Mouse (Mus musculus) right cerebral cortex, postnatal 36 days (tissue): ENCODE measurements around the gene Cd302.

Source experiments
- DNase-seq, 2 experiments: peaks; one replicate each; pipeline ENCODE4 v3.0.0; 2022; ENCODE audit warnings: low spot score in 2 of 2, mixed read lengths in 1 of 2

The Cd302 gene

DNA sequence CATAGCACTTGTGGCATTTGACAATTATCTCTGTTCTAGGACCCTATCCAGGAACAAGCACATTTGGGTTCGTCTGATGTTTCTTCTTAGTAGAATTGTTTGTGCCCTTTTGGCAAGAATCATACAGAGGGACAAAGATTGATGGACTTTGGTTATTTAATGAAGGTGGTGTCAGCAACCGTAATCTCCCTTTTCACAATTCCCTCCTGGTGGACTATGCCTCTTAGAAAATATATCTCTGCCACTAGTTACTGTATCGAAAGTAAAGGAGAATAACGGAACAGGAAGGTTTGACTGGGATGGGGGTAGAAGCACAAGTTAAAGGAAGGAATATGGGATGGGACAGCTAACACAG lies at the start of gene Cd302:
Gene Cd302, minus strand, starts transcription at position 22 of the 355 bp plus-strand sequence.
- DNase-seq = no peak

DNA sequence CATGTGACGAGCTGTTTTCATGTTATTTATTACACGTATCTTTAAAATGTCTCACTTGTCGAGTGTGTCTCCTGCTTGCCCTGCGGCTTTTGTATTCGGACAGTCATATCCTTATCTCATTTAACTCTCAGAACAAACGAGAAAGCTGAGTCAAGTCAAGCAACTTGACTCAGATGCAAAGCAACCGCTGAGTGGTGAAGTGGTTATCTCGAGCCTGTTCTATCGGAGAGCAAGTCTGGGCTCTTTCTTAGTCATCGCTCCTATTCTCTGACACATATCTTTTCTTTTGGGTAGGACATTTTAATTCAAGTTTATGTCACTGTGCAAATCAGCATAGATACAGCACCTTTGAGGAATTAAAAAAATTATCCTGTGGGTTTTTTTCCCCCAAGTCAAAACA lies 44.4 kb upstream of the Cd302 start:
- DNase-seq = no peak

DNA sequence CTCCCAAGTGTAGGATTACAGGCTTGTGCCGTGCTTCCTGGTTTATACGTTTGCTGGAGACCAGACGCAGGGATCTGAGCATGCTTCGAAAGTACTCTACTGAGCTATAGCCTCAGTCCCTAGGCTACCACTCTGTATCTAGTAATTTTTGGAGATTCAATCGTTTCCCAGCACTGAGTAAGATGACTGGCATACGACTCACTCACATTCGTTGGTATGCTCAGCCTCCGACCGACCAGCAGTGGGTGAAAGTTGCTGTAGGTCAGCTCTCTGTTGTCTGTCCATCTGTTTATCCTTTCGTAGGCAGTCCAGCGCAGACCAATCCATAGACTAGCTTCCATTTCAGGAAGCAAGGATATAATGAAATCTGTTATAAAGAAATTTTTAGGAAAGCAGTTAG lies 43.3 kb upstream of the Cd302 start:
- DNase-seq = no peak

DNA sequence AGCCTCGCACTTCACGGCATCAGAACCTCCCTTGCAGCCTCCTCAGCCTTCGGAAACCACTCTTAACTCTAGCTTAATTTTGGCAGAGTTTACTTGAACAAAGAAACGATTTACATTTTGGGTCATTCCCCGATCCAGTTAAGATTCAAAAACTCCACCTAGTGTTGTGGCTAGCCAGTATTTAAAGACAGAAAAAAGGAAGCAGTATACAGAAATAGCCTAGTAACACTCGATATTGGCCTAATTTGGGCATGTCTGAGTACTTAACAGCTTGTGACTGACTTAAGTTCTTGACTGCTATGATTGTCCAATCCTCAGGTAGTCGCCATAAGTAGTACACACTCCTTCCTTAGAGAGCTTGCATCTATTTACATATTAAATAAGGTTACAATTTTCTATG lies 42.7 kb upstream of the Cd302 start:
- DNase-seq = no peak

DNA sequence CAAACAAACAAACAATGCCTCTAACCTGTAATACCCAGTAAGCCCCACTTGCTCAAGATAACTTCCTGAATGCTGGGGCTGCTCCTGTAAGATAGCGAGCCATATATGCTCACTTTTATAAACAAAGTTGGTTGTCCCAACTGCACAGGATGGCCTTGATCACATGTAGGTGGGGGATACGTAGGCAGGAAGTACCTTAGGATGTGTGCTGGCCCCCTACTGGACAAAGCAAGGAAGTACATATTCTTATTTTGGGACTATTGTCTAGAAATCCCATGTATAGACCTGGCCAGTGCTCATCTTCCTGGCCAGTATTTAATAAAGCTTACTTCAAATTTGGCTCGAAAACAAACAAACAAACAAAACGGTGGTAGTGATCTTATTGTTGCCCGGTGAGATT lies 39.1 kb upstream of the Cd302 start:
- no peak for DNase-seq

DNA sequence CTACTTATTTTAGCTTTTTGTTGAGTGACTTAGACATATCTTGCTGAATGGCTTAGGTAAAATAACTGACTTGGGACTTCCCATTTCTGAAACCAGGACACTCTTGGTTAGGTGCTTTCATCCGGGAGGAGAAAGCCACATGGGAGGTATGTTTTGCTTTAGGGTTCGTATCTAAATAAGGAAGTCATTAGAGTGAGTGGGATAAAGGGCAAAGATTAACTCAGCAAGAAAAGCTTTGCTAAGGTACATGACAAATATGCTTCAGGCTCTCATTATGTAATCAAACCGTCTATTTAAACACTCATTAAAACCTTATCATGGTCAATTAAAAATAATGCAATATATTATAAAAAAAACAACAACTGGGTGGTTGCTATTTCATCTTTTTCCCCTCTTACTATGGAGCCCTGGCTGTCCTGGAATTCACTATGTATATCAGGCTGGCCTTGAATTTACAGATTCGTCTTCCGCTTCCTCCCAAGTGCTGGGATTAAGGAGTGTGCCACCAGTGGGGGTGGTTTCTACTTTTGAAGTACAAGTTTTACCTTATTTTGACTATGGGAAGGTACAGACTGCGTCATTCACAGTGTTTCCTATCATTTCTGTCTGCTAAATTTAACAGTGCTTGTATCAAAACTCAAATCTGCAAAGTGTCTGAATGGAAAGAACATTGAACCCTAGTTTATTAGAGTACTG lies 37.9 kb upstream of the Cd302 start:
- no peak for DNase-seq

DNA sequence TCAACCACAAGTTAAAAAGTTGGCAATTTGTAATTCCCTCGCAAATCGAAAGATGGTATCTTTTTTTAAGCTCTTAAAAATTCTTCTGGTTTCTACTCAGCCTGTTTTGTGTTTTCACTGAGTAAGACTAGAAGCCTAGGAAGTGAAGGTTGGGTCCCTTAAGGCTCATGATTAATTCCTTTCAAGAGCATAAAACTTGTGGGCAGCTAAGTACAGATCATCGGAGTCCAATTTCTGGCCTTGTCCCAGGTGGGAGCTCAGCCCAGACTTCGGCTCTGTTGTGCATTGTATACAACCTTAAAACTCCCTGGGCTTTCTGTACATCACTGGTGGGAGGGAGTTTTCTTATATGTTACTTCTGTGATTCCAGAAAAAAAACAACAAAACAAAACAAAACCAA lies 19.5 kb upstream of the Cd302 start:
- DNase-seq = no peak

DNA sequence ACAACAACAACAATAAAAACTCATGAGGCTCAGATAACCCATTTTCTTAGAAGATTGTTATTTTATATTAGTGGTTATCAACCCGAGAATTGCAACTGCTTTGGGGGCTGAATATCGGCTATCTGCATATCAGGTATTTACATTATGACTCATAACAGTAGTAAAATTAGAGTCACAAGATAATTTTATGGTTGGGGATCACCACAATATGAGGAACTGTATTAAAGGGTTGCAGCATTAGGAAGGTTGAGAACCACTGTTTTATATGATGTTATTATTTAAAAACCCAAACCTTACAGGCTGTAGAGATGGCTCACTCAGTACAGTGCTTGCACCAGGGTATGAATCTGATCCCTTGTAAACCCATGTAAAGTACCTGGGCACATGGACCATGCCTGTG lies 15.0 kb upstream of the Cd302 start:
- no peak for DNase-seq

DNA sequence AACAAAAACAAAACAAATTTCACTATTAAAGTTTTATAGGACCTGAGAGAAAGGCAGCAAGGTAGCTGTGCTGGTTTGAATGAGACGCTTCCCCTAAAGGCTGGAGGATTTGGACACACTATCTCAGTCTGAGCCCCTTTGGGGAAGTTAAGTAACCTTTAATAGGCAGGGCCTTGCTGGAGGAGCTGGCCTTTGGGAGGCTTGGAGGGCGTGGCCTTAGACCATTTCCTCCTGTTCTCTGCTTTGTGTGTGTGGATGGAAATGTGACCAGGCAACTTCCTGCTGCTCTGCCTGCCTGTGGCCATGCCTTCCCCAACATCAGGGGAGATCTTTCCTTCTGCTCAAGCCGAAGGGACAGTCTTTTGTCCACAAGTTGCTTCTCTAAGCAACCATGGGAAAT lies 14.0 kb upstream of the Cd302 start:
- DNase-seq = no peak

DNA sequence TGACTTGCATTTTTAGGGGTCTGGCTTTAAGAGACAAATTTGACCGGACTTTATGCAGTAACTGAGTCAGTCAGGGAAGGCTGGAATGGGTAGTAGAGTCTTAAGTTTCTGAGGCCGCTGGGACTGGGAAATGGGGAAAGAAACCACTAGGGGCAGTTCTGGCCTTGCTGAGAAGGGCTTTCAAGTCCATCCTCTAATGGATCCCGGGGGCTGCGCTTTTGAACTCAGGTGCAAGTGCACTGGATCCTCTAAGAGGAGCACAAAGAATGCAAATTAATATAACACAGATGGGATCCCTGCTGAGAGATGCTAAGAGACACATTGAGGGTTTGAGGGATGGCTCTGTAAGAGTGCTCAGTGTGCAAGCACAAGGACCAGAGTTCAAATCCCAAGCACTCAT lies 7.1 kb upstream of the Cd302 start:
- DNase-seq = no peak

DNA sequence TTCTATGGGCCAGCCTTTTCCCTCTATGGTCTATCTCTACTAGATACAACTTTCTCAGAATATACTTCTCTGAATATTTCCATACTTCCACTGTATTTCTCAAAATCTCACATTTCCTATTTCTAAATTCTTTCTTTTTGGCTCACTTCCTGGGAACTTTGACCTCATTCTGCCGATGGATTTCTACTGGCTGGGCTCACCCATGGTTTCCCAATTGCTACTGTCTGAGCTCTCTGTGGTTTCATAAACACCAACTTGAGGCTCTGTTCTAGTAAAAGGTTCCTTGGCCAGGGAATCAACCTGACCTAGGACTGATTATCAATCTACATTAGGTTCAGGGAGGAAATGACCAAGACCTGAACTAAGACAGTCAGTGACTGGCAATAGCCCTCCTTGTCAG lies 5.2 kb upstream of the Cd302 start:
- no peak for DNase-seq

DNA sequence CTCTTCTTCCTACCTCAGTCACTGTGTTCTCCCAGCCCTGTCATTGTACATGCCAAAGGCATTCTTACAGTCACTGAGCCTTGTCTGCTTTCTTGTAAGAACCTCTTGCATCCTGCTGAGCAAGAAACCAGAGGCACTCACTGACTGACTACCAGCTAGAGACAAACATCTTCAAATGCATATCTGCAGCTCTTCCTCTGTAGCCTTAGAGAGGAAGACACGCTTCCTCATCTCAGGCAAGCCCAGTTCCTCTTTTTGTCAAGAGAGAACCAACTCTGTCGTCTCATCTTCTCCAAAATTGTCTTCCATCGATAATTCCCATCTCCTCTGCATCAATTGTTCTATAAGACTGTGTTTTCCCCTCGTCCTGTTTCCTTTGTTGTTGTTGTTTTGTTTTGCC lies 4.3 kb upstream of the Cd302 start:
- DNase-seq = no peak

DNA sequence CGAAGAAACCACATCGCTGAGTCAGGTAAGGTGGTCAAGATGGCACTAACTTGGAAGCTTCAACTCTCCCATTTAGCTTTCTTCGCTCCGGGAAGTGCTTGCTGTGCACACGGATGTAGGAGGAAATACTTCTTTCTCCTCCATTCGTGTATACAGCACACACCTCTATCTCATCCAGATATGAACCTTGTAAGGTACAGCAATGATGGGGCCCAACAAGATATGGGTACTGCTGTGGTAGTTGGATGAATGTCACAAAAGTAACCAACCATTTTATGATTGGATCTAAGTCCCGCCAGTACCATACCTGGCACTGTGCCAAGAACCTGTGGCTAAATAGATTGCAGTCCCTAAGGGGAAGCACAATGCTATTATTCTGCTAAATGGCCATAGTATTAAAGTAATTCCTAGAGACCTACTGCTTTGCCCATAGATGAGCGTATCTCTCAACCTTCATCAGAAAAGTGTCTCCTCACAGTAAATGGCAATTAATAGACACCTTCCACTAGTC lies 874 bp upstream of the Cd302 start:
- DNase-seq = no peak

DNA sequence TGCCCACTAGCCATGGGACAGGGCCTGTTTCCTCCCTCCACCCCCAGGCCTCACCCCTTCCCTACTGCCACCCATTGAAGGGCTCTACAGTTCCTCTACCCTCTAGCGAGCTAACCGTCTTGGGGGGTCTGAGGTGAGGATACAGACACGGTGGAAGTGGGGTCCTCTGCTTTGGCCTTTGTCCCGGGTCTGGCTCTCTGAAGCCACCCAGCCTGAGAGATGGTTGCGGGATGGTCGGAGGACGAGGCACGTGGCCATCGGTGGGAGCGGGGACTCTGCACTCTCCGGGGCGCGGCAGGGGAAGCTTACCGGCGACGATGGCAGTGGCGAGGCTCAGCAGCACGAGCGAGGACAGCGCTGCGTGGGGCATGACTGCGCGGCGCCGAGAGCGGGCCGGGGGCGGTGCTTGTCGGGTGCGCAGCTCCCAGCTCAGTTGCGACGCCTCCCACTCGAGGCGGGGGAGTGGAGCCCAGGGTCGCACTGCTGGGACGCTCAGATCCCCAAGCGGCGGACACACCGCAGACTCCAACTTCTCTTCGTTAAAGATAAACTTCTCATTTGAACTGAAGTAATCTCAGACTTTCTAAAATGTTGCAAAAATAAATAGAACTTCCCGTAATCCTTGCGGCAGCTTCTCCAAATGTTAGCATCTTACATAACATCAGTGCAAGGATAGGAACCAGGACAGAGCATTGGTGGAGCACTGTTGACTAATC lies 379 bp downstream of the Cd302 start:
- DNase-seq = peak; percentile 70 to 79

DNA sequence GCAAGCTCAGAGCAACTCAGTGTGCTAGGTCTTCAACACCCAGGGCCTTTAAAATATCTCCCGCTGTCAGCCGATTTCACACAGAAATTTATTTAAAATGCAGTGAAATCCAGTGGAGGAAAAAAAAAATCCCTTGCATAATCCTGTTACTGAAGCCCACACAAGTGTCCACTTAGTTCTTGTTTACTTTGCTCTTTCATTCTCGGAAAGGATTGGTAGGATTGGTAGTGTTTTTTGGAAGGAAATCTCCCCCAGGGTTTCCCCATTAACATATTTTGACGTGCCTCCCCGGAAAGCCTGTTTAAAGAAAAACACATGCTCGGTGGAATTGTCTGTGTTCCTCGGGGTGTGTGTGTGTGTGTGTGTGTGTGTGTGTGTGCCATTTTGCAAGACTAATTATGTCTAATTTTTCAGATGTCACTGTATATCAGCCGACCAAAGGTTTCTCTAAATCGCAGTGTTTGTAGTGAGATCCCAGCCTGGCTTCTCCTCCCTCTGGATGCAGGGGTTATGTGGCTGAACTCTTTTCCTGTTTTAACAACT lies 1.0 kb downstream of the Cd302 start:
- DNase-seq = peak in 1 of 2 experiments; percentile 5

DNA sequence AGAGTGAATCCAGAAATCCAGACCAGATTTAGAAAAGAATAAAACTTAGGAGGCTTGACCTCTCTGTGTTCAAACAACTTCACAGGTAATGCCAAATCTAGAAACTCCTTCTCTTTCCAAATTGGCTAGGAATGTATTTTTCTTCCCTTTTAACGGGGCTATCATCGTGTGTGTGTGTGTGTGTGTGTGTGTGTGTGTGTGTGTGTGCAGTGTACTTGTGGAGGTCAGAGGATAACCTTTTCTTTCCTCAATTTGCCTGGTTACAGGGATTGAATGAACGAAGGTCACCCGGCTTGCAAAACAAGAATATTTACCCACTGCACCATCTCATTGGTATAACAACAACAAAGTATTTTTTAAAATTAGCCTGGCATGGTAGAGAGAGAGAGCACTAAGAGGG lies 1.7 kb downstream of the Cd302 start:
- no peak for DNase-seq

DNA sequence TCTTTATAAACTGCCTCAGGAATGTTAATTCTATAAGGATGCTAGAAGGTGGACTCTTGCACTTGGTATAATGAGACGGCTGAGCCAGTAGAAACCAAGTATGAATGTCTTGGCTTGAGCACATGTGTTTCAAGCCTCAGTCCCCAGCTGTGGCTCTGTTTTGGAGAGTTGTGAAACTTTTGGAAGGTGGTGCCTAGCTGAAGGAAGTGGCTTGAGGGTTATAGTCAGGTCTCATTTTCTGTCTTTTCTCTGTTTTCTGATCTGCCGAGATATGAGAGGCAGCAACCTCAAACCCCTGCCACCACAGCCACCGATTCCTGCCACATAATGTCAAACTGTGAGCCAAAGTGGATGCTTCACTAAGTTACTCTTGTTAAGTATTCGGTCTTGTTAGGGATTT lies 5.7 kb downstream of the Cd302 start:
- DNase-seq = no peak

DNA sequence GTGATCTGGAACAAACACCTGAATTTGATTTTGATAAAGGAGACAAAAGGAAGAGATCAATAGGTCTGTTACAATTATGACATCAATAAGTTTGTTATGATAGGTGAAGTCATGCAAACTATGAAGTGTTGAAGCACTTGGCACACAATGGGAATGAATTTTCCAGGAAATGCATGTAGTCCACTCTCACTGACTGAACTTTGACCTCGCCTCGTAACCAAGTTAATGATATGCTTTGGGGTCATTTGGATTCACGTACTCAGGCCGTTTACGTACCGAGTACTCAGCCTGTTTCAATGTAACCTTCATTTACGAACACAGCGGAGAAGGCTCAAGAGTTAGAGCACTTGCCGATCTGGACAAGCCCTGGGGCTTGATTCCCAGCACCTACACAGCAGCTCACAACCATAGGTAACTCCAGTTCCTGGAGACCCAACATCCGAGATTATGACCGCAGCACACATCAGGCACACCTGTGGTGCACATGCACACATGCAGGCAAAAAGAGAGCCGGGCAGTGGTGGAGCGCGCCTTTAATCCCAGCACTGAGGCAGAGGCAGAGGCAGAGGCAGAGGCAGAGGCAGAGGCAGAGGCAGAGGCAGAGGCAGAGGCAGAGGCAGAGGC lies 14.3 kb downstream of the Cd302 start:
- DNase-seq = no peak

DNA sequence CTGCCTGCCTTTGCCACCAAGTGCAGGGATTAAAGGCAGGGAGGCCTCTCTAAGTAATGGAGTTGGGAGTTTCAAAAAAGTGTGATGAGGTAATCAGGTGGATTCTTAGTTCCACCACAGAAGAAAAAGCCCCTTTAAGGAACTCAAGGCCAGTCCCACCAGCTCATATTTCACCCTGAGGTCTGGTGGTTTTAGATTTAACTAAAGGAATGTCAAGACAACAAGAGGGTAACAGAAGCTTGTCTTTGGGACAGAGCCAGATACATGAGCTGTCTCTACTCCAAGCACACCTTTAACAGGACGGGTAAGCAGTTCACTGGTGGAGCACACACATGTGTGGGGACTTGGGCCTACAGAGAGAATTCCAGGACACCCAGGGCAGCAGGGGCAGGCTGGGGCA lies 16.7 kb downstream of the Cd302 start:
- no peak for DNase-seq

DNA sequence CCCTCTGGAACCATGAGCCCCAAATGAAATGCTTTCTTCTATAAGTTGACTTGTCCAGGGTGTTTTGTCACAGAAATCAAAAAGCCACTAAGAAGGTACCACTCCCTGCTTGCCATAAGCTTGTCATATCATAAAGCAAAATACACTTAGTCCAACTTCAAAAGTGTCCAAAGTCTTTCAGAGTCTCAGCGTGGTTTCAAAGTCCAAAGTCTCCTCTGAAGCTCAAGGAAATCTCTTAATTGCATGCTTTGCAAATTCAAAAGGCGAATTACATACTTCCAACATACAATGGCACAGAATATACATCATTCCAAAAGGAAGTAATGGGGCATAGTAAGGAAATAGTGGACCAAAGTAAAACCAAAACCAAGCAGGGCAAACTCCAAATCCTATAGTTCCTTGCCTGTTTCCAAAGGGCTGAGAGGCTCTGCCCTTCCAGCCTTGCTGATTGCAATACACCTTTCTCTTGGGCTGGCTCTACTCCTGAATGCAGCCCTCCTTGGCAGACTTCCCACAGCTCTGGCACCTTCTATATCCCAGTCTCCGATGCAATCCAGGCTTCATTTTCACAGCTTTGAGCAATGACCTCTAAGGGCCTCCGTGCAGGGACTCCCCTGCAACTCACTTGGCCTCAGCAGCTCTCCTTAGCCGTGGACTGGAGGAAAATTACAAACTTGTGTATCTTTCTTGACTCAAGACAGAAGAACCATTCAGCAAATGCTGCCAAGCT lies 23.5 kb downstream of the Cd302 start:
- DNase-seq = no peak

DNA sequence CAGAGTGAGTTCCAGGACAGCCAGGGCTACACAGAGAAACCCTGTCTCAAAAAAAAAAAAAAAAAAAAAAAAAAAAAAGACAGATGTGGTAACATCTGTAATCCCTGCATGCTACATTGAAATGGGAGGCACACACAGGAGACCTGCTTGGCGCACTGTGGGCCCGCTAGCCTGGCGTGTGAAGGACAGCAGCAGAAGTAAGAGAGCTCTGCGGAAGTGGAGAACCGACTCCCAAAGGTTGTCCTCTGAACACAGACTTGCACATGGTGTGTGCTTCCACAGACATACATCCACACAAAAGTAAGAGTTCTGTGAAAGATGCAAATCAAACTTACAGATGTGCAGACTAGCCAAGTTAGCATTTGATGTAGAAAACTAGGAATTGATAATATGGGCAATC lies 25.1 kb downstream of the Cd302 start:
- DNase-seq = no peak

DNA sequence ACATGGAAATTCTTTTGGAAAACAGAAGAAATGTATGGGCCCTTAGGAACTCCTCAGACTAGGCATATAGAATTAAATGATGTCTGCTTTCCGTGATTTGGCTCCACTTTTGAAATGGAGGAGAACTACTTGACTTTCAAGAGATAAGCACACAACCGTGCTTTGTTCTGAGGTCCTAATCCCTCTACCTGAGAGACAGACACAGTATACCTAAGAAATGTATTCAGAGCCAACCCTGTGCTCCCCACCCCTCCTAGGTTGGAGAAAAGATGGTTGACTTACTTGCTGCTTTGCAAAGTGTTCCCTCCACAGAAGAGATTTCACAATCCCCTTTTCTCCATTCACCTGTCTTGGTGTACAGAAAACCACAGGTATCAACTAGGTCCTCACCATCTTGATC lies 27.5 kb downstream of the Cd302 start:
- no peak for DNase-seq
